Mouse (Mus musculus): ENCODE measurements at regions not wholly inside any gene's neighbourhood (a gene's known extent, or its start where the extent isn't known, plus 50 kb on each side); places are given as distances from the start of the nearest gene placed in this dataset.

- H3K27me3 ChIP-seq (ENCODE audit: insufficient read depth, low read length): no peaks in the 10 kb centered on the region
- no peak overlapping the region for H3K4me2 ChIP-seq (ENCODE audit: low read depth, low read length)
- H3K27ac ChIP-seq (ENCODE audit: low read depth): no peak overlapping the region
- no peaks in the 10 kb centered on the region for H3K4me1 ChIP-seq (ENCODE audit: insufficient read depth)
- DNase-seq (no peak), ATAC-seq (no peak)
- H3K4me3 ChIP-seq (ENCODE audit: low read depth, low read length): no peak overlapping the region
- no peaks in the 10 kb centered on the region for H3K9me3 ChIP-seq (ENCODE audit: low read length)
- TF ChIP-seq EP300 (IDR thresholded peaks at IDR 0.05; ENCODE audit: low read depth): no peak
- no peak for TF ChIP-seq CTCF (IDR thresholded peaks at IDR 0.05; ENCODE audit: low read depth)
- no peaks in the 10 kb centered on the region for H3K36me3 ChIP-seq (replicated peaks; ENCODE audit: insufficient read depth, low read length)
- WGBS (ENCODE audit: insufficient replicate concordance): 36% methylated on average over 3 of the region's 3 CpGs
- no peak overlapping the region for H3K9ac ChIP-seq (replicated peaks)
These were observed 81.2 kb downstream of the Fasl start for GRCm38 (mm10) chr1:161707049-161707448.

GRCm38 (mm10) chr1:161704961-161705360 lies 83.3 kb downstream of the Fasl start:
- no peak for DNase-seq
- no peak for ATAC-seq
- no peak overlapping the region for H3K4me2 ChIP-seq (ENCODE audit: low read depth, low read length)
- no peaks in the 10 kb centered on the region for H3K36me3 ChIP-seq (replicated peaks; ENCODE audit: insufficient read depth, low read length)
- H3K9me3 ChIP-seq (ENCODE audit: low read length): no peaks in the 10 kb centered on the region
- H3K9ac ChIP-seq (replicated peaks): no peak overlapping the region
- no peak for TF ChIP-seq EP300 (IDR thresholded peaks at IDR 0.05; ENCODE audit: low read depth)
- no peak overlapping the region for H3K27ac ChIP-seq (ENCODE audit: low read depth)
- no peaks in the 10 kb centered on the region for H3K27me3 ChIP-seq (ENCODE audit: insufficient read depth, low read length)
- H3K4me3 ChIP-seq (ENCODE audit: low read depth, low read length): no peak overlapping the region
- no peaks in the 10 kb centered on the region for H3K4me1 ChIP-seq (ENCODE audit: insufficient read depth)
- WGBS (ENCODE audit: insufficient replicate concordance): 79% methylated on average over 3 of the region's 3 CpGs

DNA sequence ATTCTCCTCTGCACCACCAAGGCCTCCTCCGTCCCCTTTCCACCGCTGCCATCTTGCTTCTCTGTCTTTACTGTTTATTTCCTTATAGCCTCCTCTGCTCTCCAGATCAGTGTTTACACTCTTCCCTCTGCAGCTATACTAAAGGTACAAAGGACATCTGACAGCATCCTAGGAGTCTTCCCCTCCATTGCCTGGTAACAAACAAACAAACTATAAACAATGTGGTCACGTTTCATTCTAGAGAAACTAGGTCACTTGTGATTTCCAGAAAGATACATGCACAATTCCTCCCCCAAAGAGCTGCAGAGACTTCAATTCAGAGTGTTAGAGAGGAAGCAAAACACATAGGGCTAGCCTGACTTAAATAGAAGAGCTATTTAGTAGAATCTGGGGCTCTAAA lies 83.8 kb downstream of the Fasl start:
- Histone ChIP-seq H3K9ac (replicated peaks) (no peak overlapping the region), H3K27ac (ENCODE audit: low read depth) (no peak overlapping the region), H3K27me3 (ENCODE audit: insufficient read depth, low read length) (no peaks in the 10 kb centered on the region), H3K4me1 (ENCODE audit: insufficient read depth) (no peaks in the 10 kb centered on the region), H3K36me3 (replicated peaks; ENCODE audit: insufficient read depth, low read length) (no peaks in the 10 kb centered on the region), H3K9me3 (ENCODE audit: low read length) (no peaks in the 10 kb centered on the region), H3K4me2 (ENCODE audit: low read depth, low read length) (no peak overlapping the region), H3K4me3 (ENCODE audit: low read depth, low read length) (no peak overlapping the region)
- ATAC-seq: no peak
- 69% methylated on average over 3 of the region's 3 CpGs for whole genome bisulfite sequencing (ENCODE audit: insufficient replicate concordance)
- DNase-seq: no peak
- TF ChIP-seq EP300 (IDR thresholded peaks at IDR 0.05; ENCODE audit: low read depth) (no peak), CTCF (IDR thresholded peaks at IDR 0.05; ENCODE audit: low read depth) (no peak)

GRCm38 (mm10) chr1:161695886-161696285 lies 92.4 kb downstream of the Fasl start:
- Histone ChIP-seq H3K4me1 (ENCODE audit: insufficient read depth) (no peaks in the 10 kb centered on the region), H3K9me3 (ENCODE audit: low read length) (no peaks in the 10 kb centered on the region), H3K4me2 (ENCODE audit: low read depth, low read length) (no peak overlapping the region), H3K9ac (replicated peaks) (no peak overlapping the region), H3K27ac (ENCODE audit: low read depth) (no peak overlapping the region), H3K4me3 (ENCODE audit: low read depth, low read length) (no peak overlapping the region), H3K27me3 (ENCODE audit: insufficient read depth, low read length) (no peaks in the 10 kb centered on the region), H3K36me3 (replicated peaks; ENCODE audit: insufficient read depth, low read length) (no peaks in the 10 kb centered on the region)
- TF ChIP-seq EP300 (IDR thresholded peaks at IDR 0.05; ENCODE audit: low read depth) (no peak), CTCF (IDR thresholded peaks at IDR 0.05; ENCODE audit: low read depth) (no peak)
- 49% methylated on average over 5 of the region's 5 CpGs for WGBS (ENCODE audit: insufficient replicate concordance)
- DNase-seq (no peak), ATAC-seq (no peak)

DNA sequence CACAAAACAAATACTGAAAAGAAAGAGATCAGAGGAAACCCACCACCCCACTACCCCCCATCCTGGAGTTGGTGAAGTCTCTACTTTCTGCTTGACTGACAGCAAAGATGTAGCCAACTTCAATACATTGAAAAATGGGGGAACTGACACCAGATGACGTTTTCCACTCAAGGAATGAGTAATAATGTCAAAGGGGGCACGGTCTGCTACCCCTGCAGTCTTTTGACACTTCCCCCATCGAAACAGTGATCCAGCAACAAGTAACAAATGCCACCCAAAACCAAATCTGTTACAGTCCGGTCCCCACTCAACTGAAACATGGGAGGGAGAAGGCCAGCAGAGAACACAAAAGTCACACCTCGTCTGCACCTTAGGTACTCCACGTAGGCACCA lies 94.5 kb downstream of the Fasl start:
- Histone ChIP-seq H3K9me3 (ENCODE audit: low read length) (no peaks in the 10 kb centered on the region), H3K27ac (ENCODE audit: low read depth) (no peak overlapping the region), H3K27me3 (ENCODE audit: insufficient read depth, low read length) (no peaks in the 10 kb centered on the region), H3K9ac (replicated peaks) (no peak overlapping the region), H3K4me2 (ENCODE audit: low read depth, low read length) (no peak overlapping the region), H3K4me1 (ENCODE audit: insufficient read depth) (no peaks in the 10 kb centered on the region), H3K4me3 (ENCODE audit: low read depth, low read length) (no peak overlapping the region), H3K36me3 (replicated peaks; ENCODE audit: insufficient read depth, low read length) (no peaks in the 10 kb centered on the region)
- TF ChIP-seq CTCF (IDR thresholded peaks at IDR 0.05; ENCODE audit: low read depth) (no peak), EP300 (IDR thresholded peaks at IDR 0.05; ENCODE audit: low read depth) (no peak)
- ATAC-seq (no peak), DNase-seq (no peak)
- 73% methylated on average over 6 of the region's 6 CpGs for WGBS (ENCODE audit: insufficient replicate concordance)

GRCm38 (mm10) chr1:161692836-161693767 lies 95.2 kb downstream of the Fasl start:
- TF ChIP-seq CTCF (IDR thresholded peaks at IDR 0.05; ENCODE audit: low read depth) (no peak), EP300 (IDR thresholded peaks at IDR 0.05; ENCODE audit: low read depth) (no peak)
- ATAC-seq: no peak
- H3K9me3 ChIP-seq (ENCODE audit: low read length): no peaks in the 10 kb centered on the region
- no peak overlapping the region for H3K4me2 ChIP-seq (ENCODE audit: low read depth, low read length)
- DNase-seq: no peak
- WGBS (ENCODE audit: insufficient replicate concordance): 76% methylated on average over 14 of the region's 14 CpGs
- H3K27ac ChIP-seq (ENCODE audit: low read depth): no peak overlapping the region
- no peaks in the 10 kb centered on the region for H3K27me3 ChIP-seq (ENCODE audit: insufficient read depth, low read length)
- H3K36me3 ChIP-seq (replicated peaks; ENCODE audit: insufficient read depth, low read length): no peaks in the 10 kb centered on the region
- H3K9ac ChIP-seq (replicated peaks): no peak overlapping the region
- no peaks in the 10 kb centered on the region for H3K4me1 ChIP-seq (ENCODE audit: insufficient read depth)
- no peak overlapping the region for H3K4me3 ChIP-seq (ENCODE audit: low read depth, low read length)
